Mouse (Mus musculus): ENCODE results near the gene Olfr1129.
"Not testable (repeated sequence)": the region's sequence is repeated elsewhere in the genome, so short reads cannot be mapped to it uniquely, and the experiment has no call there.

Gene Olfr1129

GRCm38 (mm10) chr2:87573602-87574001 lies at the start of gene Olfr1129:
Olfr1129 (plus strand) TSS chr2:87573902.
- DNase-seq, result not testable (repeated sequence)

GRCm38 (mm10) chr2:87525899-87526616 lies 47.6 kb upstream of the Olfr1129 start:
- DNase-seq, result not testable (repeated sequence)

- DNase-seq, result no peak
Measured at GRCm38 (mm10) chr2:87531496-87531895, 42.2 kb upstream of the Olfr1129 start, which contains the start of gene Olfr153. Olfr153 (plus strand) TSS chr2:87531796.

DNA sequence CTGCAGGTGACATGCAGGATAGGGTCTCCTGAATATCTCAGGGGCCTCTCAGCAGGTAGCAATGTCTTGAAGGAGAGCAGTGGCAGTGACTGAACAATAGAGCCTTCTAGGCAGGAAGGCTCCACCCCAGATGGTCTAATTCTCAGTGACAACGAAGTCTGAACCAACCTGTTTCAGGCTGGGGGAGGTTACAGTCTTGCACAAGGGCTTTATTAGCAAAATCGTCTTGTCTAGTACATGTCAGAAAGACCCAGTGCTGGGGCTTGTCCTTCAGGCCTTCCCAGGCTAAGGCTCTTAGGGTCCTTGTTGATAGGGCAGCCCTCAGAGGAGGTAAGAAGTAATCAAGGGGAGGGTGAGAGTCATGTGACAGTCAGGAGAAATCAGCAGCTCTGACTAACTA lies 38.9 kb upstream of the Olfr1129 start:
- no peak for DNase-seq

DNA sequence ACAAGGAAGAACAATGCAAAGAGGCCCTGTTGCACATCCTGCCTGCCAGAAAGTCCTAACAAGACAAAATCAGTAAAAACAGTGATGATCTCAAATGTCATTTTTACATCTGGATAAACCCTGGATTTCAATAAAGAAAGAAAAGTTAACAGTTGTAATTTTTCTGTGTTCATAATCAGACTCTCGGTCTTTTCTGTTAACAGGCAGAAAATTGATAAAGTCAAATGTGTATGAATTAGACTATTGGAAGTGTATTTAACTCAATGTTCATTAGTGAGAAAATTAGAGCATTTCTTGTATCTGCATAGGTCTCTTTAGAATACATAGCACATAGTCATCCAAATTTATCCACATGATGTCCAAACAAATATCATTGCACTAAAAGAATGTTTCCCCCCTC lies 28.3 kb upstream of the Olfr1129 start, which contains the start of gene Olfr1128:
Gene Olfr1128 (minus strand): TSS at position 101 of the 400 bp plus-strand sequence.
- DNase-seq, result no peak

GRCm38 (mm10) chr2:87605912-87606311 lies 32.2 kb downstream of the Olfr1129 start, which contains the start of gene Olfr1130:
Olfr1130 (plus strand) TSS chr2:87606212.
- not testable (repeated sequence) for DNase-seq

DNA sequence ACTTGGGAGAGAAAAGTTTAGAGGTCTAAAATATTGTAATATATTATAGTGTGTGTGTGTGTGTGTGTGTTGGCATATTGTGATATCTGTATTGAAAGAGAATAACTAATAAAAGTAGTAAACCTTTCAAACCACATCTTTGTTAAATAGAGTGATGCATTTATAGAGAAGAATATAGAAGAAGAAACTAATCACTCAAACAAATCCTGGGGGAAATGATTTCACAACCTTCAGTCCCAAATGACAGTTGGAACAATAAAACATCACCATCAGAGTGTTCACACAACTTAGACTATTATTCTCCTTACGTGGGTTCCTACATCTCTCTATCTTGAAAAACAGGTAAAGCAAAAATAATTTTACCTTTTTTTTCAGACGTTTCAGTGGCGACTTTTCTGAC lies 53.1 kb downstream of the Olfr1129 start, which contains the start of gene Olfr1131:
Gene Olfr1131 (plus strand): TSS at position 301 of the 400 bp plus-strand sequence.
- no peak for DNase-seq
